Mouse (Mus musculus) liver, embryonic 14.5 days (tissue): ENCODE data around the gene Zic5.

Experiments used
- CTCF ChIP-seq: IDR thresholded peaks from 2 replicates; pipeline ENCODE4 v1.5.1; 2016; ENCODE audit warnings: antibody characterized with exemption, low read depth, control low read depth
- EP300 ChIP-seq: IDR thresholded peaks from 2 replicates; pipeline ENCODE4 v1.6.1; 2016; ENCODE audit warnings: antibody characterized with exemption, low read depth

GRCm38 (mm10) chr14:122484844-122485551 is 19.5 kb upstream of the Zic5 start:
- no peak for TF ChIP-seq CTCF
- no peak for TF ChIP-seq EP300
